Mouse (Mus musculus): ENCODE results near the gene Upp1. TPM values are rescaled to one million over a fixed set of nuclear protein-coding genes. Genes with fewer than 3 reads are reported as not detected.
A peak's percentile ranks its signal among the peaks of the same experiment; 100 is the strongest.

Gene Upp1
- polyA plus RNA-seq (2015; fragmentation: Nextera tagmentation; extraction: Ambion mirVana), result 6.1 and 7.4 TPM in 2 replicates

GRCm38 (mm10) chr11:9118050-9118420, at the start of gene Upp1:
Upp1 (plus strand) TSS chr11:9118103.
- Histone ChIP-seq H3K4me2 (peak within 1 kb of the TSS; percentile 79), H3K36me3 (no peaks in the 10 kb centered on the region), H3K9me3 (no peaks in the 10 kb centered on the region), H3K27me3 (peaks cover 66% of the 10 kb centered on the region), H3K27ac (no peak within 1 kb of the TSS), H3K4me3 (peak within 1 kb of the TSS; percentile 40), H3K9ac (0 out of 2 replicates have a peak within 1 kb of the TSS, but pooled peaks have one; percentile 20), H3K4me1 (peaks cover 26% of the 10 kb centered on the region)
- under 1% methylated on average over 7 of the region's 7 CpGs for WGBS
- ATAC-seq (ENCODE audit: insufficient number of reproducible peaks, low FRiP score, low TSS enrichment, low read depth), result no peak

GRCm38 (mm10) chr11:9076444-9076843, 41.5 kb upstream of the Upp1 start:
- ATAC-seq (ENCODE audit: insufficient number of reproducible peaks, low FRiP score, low TSS enrichment, low read depth), result no peak
- H3K4me1 ChIP-seq, result no peaks in the 10 kb centered on the region
- H3K36me3 ChIP-seq, result no peaks in the 10 kb centered on the region
- no peaks in the 10 kb centered on the region for H3K27me3 ChIP-seq
- no peak overlapping the region for H3K9ac ChIP-seq
- no peak overlapping the region for H3K27ac ChIP-seq
- 76% methylated on average over 3 of the region's 3 CpGs for WGBS
- H3K9me3 ChIP-seq, result no peaks in the 10 kb centered on the region
- H3K4me2 ChIP-seq, result no peak overlapping the region
- H3K4me3 ChIP-seq, result no peak overlapping the region

- H3K27ac ChIP-seq, result no peak overlapping the region
- H3K9ac ChIP-seq, result no peak overlapping the region
- 51% methylated on average over 2 of the region's 2 CpGs for WGBS
- H3K9me3 ChIP-seq, result no peaks in the 10 kb centered on the region
- ATAC-seq (ENCODE audit: insufficient number of reproducible peaks, low FRiP score, low TSS enrichment, low read depth), result no peak
- no peak overlapping the region for H3K4me3 ChIP-seq
- no peaks in the 10 kb centered on the region for H3K36me3 ChIP-seq
- peaks cover 14% of the 10 kb centered on the region for H3K4me1 ChIP-seq
- H3K27me3 ChIP-seq, result peaks cover 40% of the 10 kb centered on the region
- no peak overlapping the region for H3K4me2 ChIP-seq
Measured at GRCm38 (mm10) chr11:9113189-9113588, 4.7 kb upstream of the Upp1 start.

- Histone ChIP-seq H3K9ac (no peak overlapping the region), H3K27me3 (peaks cover 60% of the 10 kb centered on the region), H3K4me2 (no peak overlapping the region), H3K9me3 (no peaks in the 10 kb centered on the region), H3K4me3 (no peak overlapping the region), H3K27ac (no peak overlapping the region), H3K4me1 (peaks cover 26% of the 10 kb centered on the region), H3K36me3 (no peaks in the 10 kb centered on the region)
- ATAC-seq (ENCODE audit: insufficient number of reproducible peaks, low FRiP score, low TSS enrichment, low read depth), result no peak
- WGBS, result 14% methylated on average over 9 of the region's 9 CpGs
Measured at GRCm38 (mm10) chr11:9115367-9116120, 2.4 kb upstream of the Upp1 start.

- Histone ChIP-seq H3K4me3 (0 out of 2 replicates have a peak overlapping the region, but pooled peaks have one; percentile 5), H3K9me3 (no peaks in the 10 kb centered on the region), H3K27me3 (peaks cover 66% of the 10 kb centered on the region), H3K4me2 (0 out of 2 replicates have a peak overlapping the region, but pooled peaks have one; percentile 24), H3K9ac (no peak overlapping the region), H3K4me1 (peaks cover 26% of the 10 kb centered on the region), H3K27ac (no peak overlapping the region), H3K36me3 (no peaks in the 10 kb centered on the region)
- no peak for ATAC-seq (ENCODE audit: insufficient number of reproducible peaks, low FRiP score, low TSS enrichment, low read depth)
- WGBS, result 2% methylated on average over 10 of the region's 10 CpGs
Measured at GRCm38 (mm10) chr11:9116121-9116520, 1.8 kb upstream of the Upp1 start.

- Histone ChIP-seq H3K4me3 (no peak overlapping the region), H3K4me2 (no peak overlapping the region), H3K9me3 (no peaks in the 10 kb centered on the region), H3K27me3 (peaks cover 66% of the 10 kb centered on the region), H3K4me1 (peaks cover 26% of the 10 kb centered on the region), H3K27ac (no peak overlapping the region), H3K36me3 (no peaks in the 10 kb centered on the region), H3K9ac (no peak overlapping the region)
- WGBS, result 3% methylated on average over 3 of the region's 3 CpGs
- no peak for ATAC-seq (ENCODE audit: insufficient number of reproducible peaks, low FRiP score, low TSS enrichment, low read depth)
Measured at GRCm38 (mm10) chr11:9116916-9117315, 987 bp upstream of the Upp1 start.

- H3K9ac ChIP-seq, result no peak overlapping the region
- ATAC-seq (ENCODE audit: insufficient number of reproducible peaks, low FRiP score, low TSS enrichment, low read depth), result peak; percentile 54; the same call in 1 of the 2 replicates
- peaks cover 26% of the 10 kb centered on the region for H3K4me1 ChIP-seq
- peak overlapping the region; percentile 40 for H3K4me3 ChIP-seq
- no peak overlapping the region for H3K27ac ChIP-seq
- no peaks in the 10 kb centered on the region for H3K9me3 ChIP-seq
- WGBS, result 1% methylated on average over 13 of the region's 13 CpGs
- H3K36me3 ChIP-seq, result no peaks in the 10 kb centered on the region
- peak overlapping the region; percentile 79 for H3K4me2 ChIP-seq
- H3K27me3 ChIP-seq, result peaks cover 66% of the 10 kb centered on the region
Measured at GRCm38 (mm10) chr11:9117358-9118049, 399 bp upstream of the Upp1 start.

- H3K36me3 ChIP-seq, result no peaks in the 10 kb centered on the region
- H3K27me3 ChIP-seq, result peaks cover 60% of the 10 kb centered on the region
- H3K9ac ChIP-seq, result 0 out of 2 replicates have a peak overlapping the region, but pooled peaks have one; percentile 20
- under 1% methylated on average over 40 of the region's 40 CpGs for WGBS
- no peak overlapping the region for H3K27ac ChIP-seq
- no peaks in the 10 kb centered on the region for H3K9me3 ChIP-seq
- H3K4me2 ChIP-seq, result peak overlapping the region; percentile 79
- ATAC-seq (ENCODE audit: insufficient number of reproducible peaks, low FRiP score, low TSS enrichment, low read depth), result no peak
- H3K4me1 ChIP-seq, result peaks cover 26% of the 10 kb centered on the region
- peak overlapping the region; percentile 40 for H3K4me3 ChIP-seq
Measured at GRCm38 (mm10) chr11:9118421-9119121, 668 bp downstream of the Upp1 start.

- Histone ChIP-seq H3K36me3 (no peaks in the 10 kb centered on the region), H3K4me1 (peaks cover 26% of the 10 kb centered on the region), H3K4me2 (peak overlapping the region; percentile 79), H3K9me3 (no peaks in the 10 kb centered on the region), H3K27me3 (peaks cover 56% of the 10 kb centered on the region), H3K9ac (no peak overlapping the region), H3K4me3 (peak overlapping the region; percentile 40), H3K27ac (no peak overlapping the region)
- no peak for ATAC-seq (ENCODE audit: insufficient number of reproducible peaks, low FRiP score, low TSS enrichment, low read depth)
- 9% methylated on average over 22 of the region's 22 CpGs for WGBS
Measured at GRCm38 (mm10) chr11:9119231-9120020, 1.5 kb downstream of the Upp1 start.

GRCm38 (mm10) chr11:9122315-9122714, 4.4 kb downstream of the Upp1 start:
- Histone ChIP-seq H3K4me2 (no peak overlapping the region), H3K27ac (no peak overlapping the region), H3K36me3 (no peaks in the 10 kb centered on the region), H3K27me3 (peaks cover 38% of the 10 kb centered on the region), H3K9me3 (no peaks in the 10 kb centered on the region), H3K4me1 (peaks cover 20% of the 10 kb centered on the region), H3K4me3 (no peak overlapping the region), H3K9ac (no peak overlapping the region)
- no peak for ATAC-seq (ENCODE audit: insufficient number of reproducible peaks, low FRiP score, low TSS enrichment, low read depth)
- WGBS, result 67% methylated on average over 4 of the region's 4 CpGs

GRCm38 (mm10) chr11:9126373-9127107, 8.6 kb downstream of the Upp1 start:
- 67% methylated on average over 5 of the region's 5 CpGs for WGBS
- no peaks in the 10 kb centered on the region for H3K4me1 ChIP-seq

More at GRCm38 (mm10) chr11:9126373-9127107, 8.6 kb downstream of the Upp1 start:
- ATAC-seq (ENCODE audit: insufficient number of reproducible peaks, low FRiP score, low TSS enrichment, low read depth), result no peak
- Histone ChIP-seq H3K27ac (no peak overlapping the region), H3K36me3 (no peaks in the 10 kb centered on the region), H3K4me3 (no peak overlapping the region), H3K9me3 (no peaks in the 10 kb centered on the region), H3K27me3 (peaks cover 4% of the 10 kb centered on the region; the same call in 1 of the 2 replicates), H3K4me2 (no peak overlapping the region), H3K9ac (no peak overlapping the region)
